Mouse (Mus musculus) spleen, adult 2 months (tissue): ENCODE data around the gene Primpol.

Source experiments
- CTCF ChIP-seq: fragments of 200-500 bp; IDR thresholded peaks from 2 replicates; pipeline ENCODE4 v1.5.1; 2011; ENCODE audit warnings: mild to moderate bottlenecking, inconsistent platforms; ENCODE audit not compliant: insufficient read depth, insufficient read length, insufficient replicate concordance; ENCODE audit errors: extremely low read depth
- POLR2A ChIP-seq: fragments of 200-500 bp; IDR thresholded peaks from 2 replicates; pipeline ENCODE4 v1.6.1; 2011; ENCODE audit warnings: low read depth, low read length, inconsistent platforms

DNA sequence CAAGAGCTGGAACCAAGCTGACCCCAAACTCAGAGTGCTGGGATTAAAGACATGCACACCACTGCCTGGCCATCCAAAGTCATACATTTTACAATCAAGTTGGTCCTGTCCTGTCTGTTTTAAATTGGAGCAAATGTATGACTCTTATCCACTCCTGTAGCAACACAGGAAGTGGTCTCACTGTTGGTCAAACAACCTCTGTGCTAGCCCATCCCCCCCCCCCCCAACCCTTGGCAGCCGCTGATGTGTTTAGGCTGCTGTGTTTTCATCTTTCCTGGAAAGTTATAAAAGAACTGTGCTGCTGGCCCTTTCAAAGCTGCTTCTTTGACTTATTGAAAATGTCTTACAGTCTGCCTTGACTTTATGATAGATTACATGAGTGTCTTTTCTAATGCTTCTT, 8.2 kb upstream of the Primpol start:
- TF ChIP-seq CTCF (no peak), POLR2A (no peak)
